Mouse (Mus musculus): Measurements from ENCODE around the gene Hmga1.

DNA sequence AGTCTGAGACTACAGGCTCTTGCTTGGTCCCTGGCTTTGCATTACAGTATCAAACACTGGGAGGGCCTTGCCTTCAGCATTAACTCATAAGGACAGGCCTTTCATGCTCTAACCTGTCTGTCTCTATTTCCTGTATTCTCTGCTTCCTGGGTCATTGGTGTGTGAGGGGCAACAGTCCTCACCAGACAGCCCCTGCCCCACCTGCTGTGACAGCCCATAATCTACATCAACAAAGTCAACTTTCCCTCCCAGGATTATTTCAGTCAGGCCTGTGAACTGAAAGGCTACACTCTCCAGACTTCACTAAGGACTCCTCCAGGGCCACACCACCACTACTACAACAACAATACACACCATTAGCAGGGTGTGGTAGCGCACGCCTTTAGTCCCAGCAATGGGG lies 46.7 kb downstream of the Hmga1 start:
- TF ChIP-seq CTCF (IDR thresholded peaks at IDR 0.05; ENCODE audit: insufficient read depth, low read depth, low read length) (no peak), POLR2A (IDR thresholded peaks at IDR 0.05; ENCODE audit: insufficient read depth, low read depth, low read length) (no peak)

Measured in olfactory bulb, adult 2 months (tissue).